ENCODE assay signal across 9 mouse cellular contexts in genomic region chr4:137369954-137370750, GRCm38 (mm10). TPM values are rescaled to one million over a fixed set of nuclear protein-coding genes. Genes with fewer than 3 reads are reported as not detected.
DNase-seq lines count a peak whose midpoint lies in the region; ATAC-seq and TF ChIP-seq lines count a peak whose summit lies in the region.
"Had no signal": no experiment of that assay in that cellular context is flagged by ENCODE, and none has a peak within 500 bp of the region (broad histone marks: within the 10 kb centered on the region; RNA-seq: fewer than 3 reads in every experiment).

No protein-coding gene starts in this region.

- peak overlapping the region; percentile 45 for H3K9ac ChIP-seq in intestine, embryonic 14.5 days (ENCODE audit: low read length)
- peak overlapping the region; percentile 59 for H3K9ac ChIP-seq in liver, embryonic 12.5 days
- peak overlapping the region; percentile 71 for H3K9ac ChIP-seq in midbrain, embryonic 16.5 days (ENCODE audit: low read depth, low read length)

- H3K4me2 ChIP-seq in intestine, embryonic 14.5 days (ENCODE audit: low read length), result peak overlapping the region; percentile 65
- peak overlapping the region; percentile 73 for H3K4me2 ChIP-seq in liver, embryonic 12.5 days
- H3K4me2 ChIP-seq in midbrain, embryonic 16.5 days (ENCODE audit: low read length), result peak overlapping the region; percentile 69

- ATAC-seq in intestine, embryonic 14.5 days (replicated peaks; ENCODE audit: low FRiP score, low TSS enrichment, low read depth), result no peak; the same call in 1 of the 2 replicates
- ATAC-seq in liver, embryonic 12.5 days, result no peak
- ATAC-seq in midbrain, embryonic 16.5 days, result peak; percentile 58; the same call in 1 of the 2 replicates

- WGBS in intestine, embryonic 14.5 days, result 11% methylated on average over 27 of the region's 29 CpGs
- whole genome bisulfite sequencing in liver, embryonic 12.5 days (ENCODE audit: insufficient replicate concordance), result 13% methylated on average over 25 of the region's 29 CpGs
- 6% methylated on average over 26 of the region's 29 CpGs for WGBS in midbrain, embryonic 16.5 days

- peak overlapping the region; percentile 74 for H3K27ac ChIP-seq in gastrocnemius, adult 2 months
- peak overlapping the region; percentile 59; the same call in 1 of the 2 replicates for H3K27ac ChIP-seq in intestine, embryonic 14.5 days (ENCODE audit: low read depth)
- peak overlapping the region; percentile 32; the same call in 1 of the 2 replicates for H3K27ac ChIP-seq in liver, embryonic 12.5 days
- peak overlapping the region; percentile 44; the same call in 1 of the 2 replicates for H3K27ac ChIP-seq in midbrain, embryonic 16.5 days (ENCODE audit: low read length)

- intact Hi-C loops in gastrocnemius, adult 2 months (cut with DNase I), result no loop called here
- intact Hi-C loops in gastrocnemius, postnatal 36 days (cut with DNase I), result loop anchor here (5.0 kb wide), 1 partner anchor 43 kb away; no protein-coding TSS in a partner anchor

- peak; percentile 10; the same call in 1 of the 2 replicates for TF ChIP-seq CTCF in gastrocnemius, adult 2 months (IDR thresholded peaks at IDR 0.05)

- no peaks in the 10 kb centered on the region for H3K36me3 ChIP-seq in intestine, embryonic 14.5 days (ENCODE audit: control insufficient read depth, insufficient read depth, low read length)
- no peaks in the 10 kb centered on the region for H3K36me3 ChIP-seq in liver, embryonic 12.5 days
- no peaks in the 10 kb centered on the region for H3K36me3 ChIP-seq in midbrain, embryonic 16.5 days (ENCODE audit: control insufficient read depth, insufficient read depth, low read length)

- H3K4me1 ChIP-seq in intestine, embryonic 14.5 days (replicated peaks; ENCODE audit: control insufficient read depth, insufficient read depth, low read length), result peaks cover 27% of the 10 kb centered on the region
- peaks cover 55% of the 10 kb centered on the region for H3K4me1 ChIP-seq in liver, embryonic 12.5 days
- peaks cover 5% of the 10 kb centered on the region for H3K4me1 ChIP-seq in midbrain, embryonic 16.5 days (ENCODE audit: control insufficient read depth, insufficient read depth, low read length)

- H3K4me3 ChIP-seq in gastrocnemius, adult 2 months, result peak overlapping the region; percentile 66
- H3K4me3 ChIP-seq in intestine, embryonic 14.5 days (ENCODE audit: low read depth, low read length), result peak overlapping the region; percentile 28
- peak overlapping the region; percentile 52 for H3K4me3 ChIP-seq in liver, embryonic 12.5 days
- peak overlapping the region; percentile 36 for H3K4me3 ChIP-seq in midbrain, embryonic 16.5 days (ENCODE audit: low read depth, low read length)

- peak; percentile 61 for DNase-seq in gastrocnemius, adult 2 months
- no peak for DNase-seq in gastrocnemius, postnatal 10 days
- DNase-seq in adrenal gland, postnatal 36 days, result peak; percentile 66 to 71
- peak; percentile 31 to 42 for DNase-seq in gastrocnemius, postnatal 36 days
- DNase-seq in intestine, embryonic 14.5 days (ENCODE audit: low spot score), result peak; percentile 75
- DNase-seq in T-cell, adult 2 months (ENCODE audit: low spot score), result no peak

- no peaks in the 10 kb centered on the region for H3K27me3 ChIP-seq in intestine, embryonic 14.5 days (replicated peaks; ENCODE audit: control insufficient read depth, insufficient read depth, low read length)
- H3K27me3 ChIP-seq in liver, embryonic 12.5 days (replicated peaks), result no peaks in the 10 kb centered on the region
- no peaks in the 10 kb centered on the region for H3K27me3 ChIP-seq in midbrain, embryonic 16.5 days (ENCODE audit: control insufficient read depth, insufficient read depth, low read depth, low read length)

- no peaks in the 10 kb centered on the region for H3K9me3 ChIP-seq in intestine, embryonic 14.5 days (ENCODE audit: control insufficient read depth, low read length)
- no peaks in the 10 kb centered on the region for H3K9me3 ChIP-seq in liver, embryonic 12.5 days (replicated peaks)
- H3K9me3 ChIP-seq in midbrain, embryonic 16.5 days (replicated peaks; ENCODE audit: control insufficient read depth, low read length, poor library complexity, severe bottlenecking), result no peaks in the 10 kb centered on the region

RNA-seq across cellular contexts. Expression of gene Cdc42, which starts 12.6 kb away (rescaled TPM):
- total RNA-seq in gastrocnemius, adult 2 months (2021), result 100 to 1,000 TPM; 169 to 187 TPM
- total RNA-seq in gastrocnemius, postnatal 10 days (2021), result 100 to 1,000 TPM; 256 to 266 TPM
- 100 to 1,000 TPM; 436 to 446 TPM for total RNA-seq in adrenal gland, postnatal 36 days (2021)
- total RNA-seq in gastrocnemius, postnatal 36 days (2021), result 100 to 1,000 TPM; 158 to 176 TPM
- 632 and 704 TPM in 2 replicates for polyA plus RNA-seq in intestine, embryonic 14.5 days (2014; fragmentation: Nextera tagmentation; extraction: Ambion mirVana)
- 316 and 324 TPM in 2 replicates for polyA plus RNA-seq in liver, embryonic 12.5 days (2016; fragmentation: Nextera tagmentation; extraction: Ambion mirVana)
- polyA plus RNA-seq in midbrain, embryonic 16.5 days (2015; fragmentation: Nextera tagmentation; extraction: Ambion mirVana), result 1,054 and 1,095 TPM in 2 replicates

RNA-seq across cellular contexts. Expression of gene Cela3a, which starts 39.4 kb away (rescaled TPM):
- total RNA-seq in gastrocnemius, adult 2 months (2021), result not detected
- total RNA-seq in gastrocnemius, postnatal 10 days (2021), result not detected
- not detected for total RNA-seq in adrenal gland, postnatal 36 days (2021)
- not detected for total RNA-seq in gastrocnemius, postnatal 36 days (2021)
- polyA plus RNA-seq in intestine, embryonic 14.5 days (2014; fragmentation: Nextera tagmentation; extraction: Ambion mirVana), result not detected in 2 replicates
- not detected in 2 replicates for polyA plus RNA-seq in liver, embryonic 12.5 days (2016; fragmentation: Nextera tagmentation; extraction: Ambion mirVana)
- polyA plus RNA-seq in midbrain, embryonic 16.5 days (2015; fragmentation: Nextera tagmentation; extraction: Ambion mirVana), result not detected in 2 replicates
- total RNA-seq: left cerebral cortex, postnatal 10 days had no signal

Comparison
In these comparisons a context has a peak if more than half of its experiments do, and no peak if none do; other contexts are left out.
1. DNase-seq: peak in gastrocnemius, adult 2 months (single experiment), adrenal gland, postnatal 36 days (2 of 2), gastrocnemius, postnatal 36 days (2 of 2) and intestine, embryonic 14.5 days (single experiment); none in gastrocnemius, postnatal 10 days (single experiment) and T-cell, adult 2 months (single experiment).
2. Peak in every context shown above with its lines, with median percentiles within 50 percentile points of each other: H3K27ac ChIP-seq, H3K4me3 ChIP-seq, H3K4me2 ChIP-seq and H3K9ac ChIP-seq.